Mouse (Mus musculus) retina, postnatal 1 day (tissue): ENCODE results near the gene Gnai1.

ENCODE experiments used
- DNase-seq: peaks from one replicate; pipeline ENCODE4 v3.0.0-alpha.2; 2012

Gene Gnai1

DNA sequence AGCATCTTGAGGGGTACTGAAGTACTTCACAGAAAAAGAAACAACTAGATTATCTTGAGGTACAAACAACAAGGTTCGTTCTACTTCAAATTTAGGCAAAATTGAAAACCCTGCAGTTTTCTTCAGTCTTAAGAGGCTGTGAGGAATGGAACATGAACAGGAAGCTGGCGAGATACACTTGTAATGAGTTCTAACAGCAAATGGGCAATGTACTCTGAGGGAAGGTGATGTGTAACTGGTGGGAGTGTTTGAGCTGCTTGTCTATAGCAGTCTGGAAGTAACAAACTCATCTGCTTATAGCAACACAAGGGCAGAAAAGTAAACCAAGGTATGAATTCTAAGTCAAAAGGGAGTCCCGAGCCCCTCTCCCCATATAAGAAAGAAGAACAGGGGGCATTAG, 78.1 kb downstream of the Gnai1 start:
- no peak for DNase-seq

DNA sequence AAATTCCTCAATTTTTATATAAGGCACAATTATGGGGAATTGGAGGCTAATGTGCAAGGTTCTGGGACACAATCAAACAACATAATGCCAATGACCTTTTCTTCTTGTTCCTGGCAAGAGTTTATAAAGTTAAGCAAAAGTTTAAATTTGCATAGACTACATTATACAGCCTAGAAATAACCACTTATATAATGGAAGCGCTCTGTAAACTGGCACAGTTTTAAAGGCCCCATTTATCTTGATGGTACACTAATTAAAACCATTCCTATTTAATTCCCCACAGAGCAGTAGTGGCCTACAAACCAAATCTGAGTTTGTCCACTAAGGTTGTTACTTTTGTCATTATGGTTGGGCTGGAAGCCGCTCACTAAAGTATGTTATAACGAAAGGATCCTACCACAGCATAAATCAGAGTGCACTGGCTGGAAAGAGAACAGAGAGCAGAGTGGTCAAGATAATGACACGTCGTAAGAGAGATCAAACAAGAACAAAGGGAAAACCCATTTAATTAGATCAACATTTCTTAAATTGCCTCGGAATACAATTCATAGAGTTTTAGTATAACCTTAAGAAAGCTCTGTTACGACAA, 85.7 kb downstream of the Gnai1 start:
- DNase-seq, result no peak

DNA sequence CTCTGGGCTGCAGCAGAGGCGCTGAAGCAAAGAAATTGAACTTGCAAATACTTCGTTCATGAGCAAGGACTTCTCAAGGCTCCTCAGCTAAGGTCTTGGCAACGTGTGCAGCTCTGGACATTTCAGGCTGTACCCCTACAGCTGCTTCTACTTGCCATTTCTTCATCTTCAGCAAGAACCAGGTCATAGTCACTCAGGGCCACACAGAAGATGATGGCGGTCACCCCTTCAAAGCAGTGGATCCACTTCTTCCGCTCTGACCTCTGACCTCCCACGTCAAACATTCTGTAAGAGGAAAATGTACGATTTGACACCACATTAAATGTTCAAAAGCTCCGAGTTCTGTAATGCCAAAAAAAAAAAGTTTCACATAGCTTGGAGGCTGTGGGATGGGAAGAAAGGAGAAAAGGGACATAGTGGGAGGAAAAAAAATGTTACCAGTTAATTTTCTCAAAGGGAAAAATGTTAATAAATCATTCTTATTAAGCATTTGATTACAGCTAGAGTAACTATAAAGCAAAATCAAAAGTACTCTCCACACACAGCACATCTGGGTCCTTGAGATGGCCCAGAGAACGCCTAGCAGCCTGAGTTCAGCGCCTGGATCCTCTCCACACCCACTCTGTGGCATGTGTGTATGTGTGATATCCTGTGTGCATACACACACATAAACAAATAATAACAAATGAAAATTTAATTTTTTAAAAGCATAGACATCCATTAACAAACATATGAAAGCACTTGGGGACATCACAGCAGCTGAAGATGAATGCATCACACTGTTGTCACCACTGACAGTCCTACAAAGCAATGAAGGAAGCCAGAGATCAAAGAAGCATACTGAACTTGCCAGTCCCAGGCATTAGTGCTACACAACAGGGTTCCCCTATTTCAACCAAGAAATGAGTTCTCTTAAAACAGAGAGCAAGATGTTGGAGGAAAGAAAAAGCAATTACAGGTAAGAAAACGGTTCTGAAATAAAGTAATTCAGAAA, 86.6 kb downstream of the Gnai1 start:
- no peak for DNase-seq

DNA sequence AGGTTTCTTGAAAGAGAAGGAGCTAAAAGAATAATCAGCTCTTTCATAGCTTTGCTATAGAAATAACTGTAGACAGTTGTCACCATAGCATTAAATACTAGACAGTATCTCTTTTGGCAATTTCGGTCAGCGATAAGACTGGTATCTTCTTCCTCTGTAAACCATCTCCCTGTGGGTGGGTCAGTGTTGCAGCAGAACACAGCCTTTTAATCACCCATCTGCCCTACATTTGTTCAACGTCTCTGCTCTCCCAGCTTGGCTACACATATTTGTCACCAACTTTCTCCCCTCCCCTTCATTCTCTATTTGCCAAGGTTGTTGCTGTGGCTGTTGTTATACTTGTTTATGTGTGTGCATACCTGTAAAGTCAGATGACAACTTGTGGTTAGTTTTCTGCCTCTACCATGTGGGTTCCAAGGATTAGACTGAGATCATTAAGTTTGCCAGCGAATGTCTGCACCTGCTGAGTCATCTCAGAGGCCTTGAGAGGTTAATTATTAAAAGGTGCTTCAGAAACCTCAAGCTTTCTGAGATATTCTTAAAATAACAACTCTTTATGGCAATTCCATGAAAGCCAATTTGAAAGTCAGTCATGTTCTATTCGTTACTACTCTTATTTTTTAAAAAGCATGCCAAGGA, 109.7 kb downstream of the Gnai1 start:
- no peak for DNase-seq

DNA sequence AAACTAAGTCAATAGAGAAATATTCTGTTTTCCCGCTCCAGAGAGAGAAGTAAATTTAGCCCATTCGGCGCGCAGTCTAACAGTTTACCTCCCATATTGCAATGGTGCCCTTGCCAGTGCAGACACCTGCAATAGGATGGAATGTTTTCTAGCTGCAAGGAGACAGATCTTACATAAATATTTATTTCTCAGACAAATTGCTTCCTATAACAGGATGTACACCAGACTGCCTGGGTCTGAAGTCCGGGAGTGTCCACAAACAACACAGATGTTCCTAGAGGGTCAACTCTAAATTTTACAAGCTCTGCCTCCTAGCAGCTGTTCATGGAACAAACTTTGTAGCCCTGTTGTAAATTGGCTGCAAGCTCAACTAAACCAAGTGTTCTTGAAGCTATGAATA, 111.0 kb downstream of the Gnai1 start:
- DNase-seq, result no peak

DNA sequence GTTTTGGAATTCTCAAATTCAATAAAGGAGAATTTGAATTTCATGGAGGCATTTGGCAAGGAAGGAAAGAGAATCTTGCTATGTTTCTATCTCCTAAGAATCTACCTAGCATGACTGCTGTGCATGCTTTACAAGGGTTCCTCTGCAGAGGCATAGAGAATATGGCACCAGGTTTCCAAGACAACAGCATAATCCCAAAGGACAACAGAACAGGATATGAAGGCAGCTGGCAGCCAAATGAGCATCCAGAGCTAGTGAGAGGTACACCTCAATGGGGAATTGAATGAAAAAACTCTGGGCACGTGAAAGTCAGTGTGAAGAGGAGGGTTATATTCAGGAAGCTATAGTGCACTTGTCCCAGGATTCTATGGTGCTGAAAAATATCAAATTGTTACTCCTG, 130.8 kb downstream of the Gnai1 start:
- DNase-seq, result peak; percentile 13

DNA sequence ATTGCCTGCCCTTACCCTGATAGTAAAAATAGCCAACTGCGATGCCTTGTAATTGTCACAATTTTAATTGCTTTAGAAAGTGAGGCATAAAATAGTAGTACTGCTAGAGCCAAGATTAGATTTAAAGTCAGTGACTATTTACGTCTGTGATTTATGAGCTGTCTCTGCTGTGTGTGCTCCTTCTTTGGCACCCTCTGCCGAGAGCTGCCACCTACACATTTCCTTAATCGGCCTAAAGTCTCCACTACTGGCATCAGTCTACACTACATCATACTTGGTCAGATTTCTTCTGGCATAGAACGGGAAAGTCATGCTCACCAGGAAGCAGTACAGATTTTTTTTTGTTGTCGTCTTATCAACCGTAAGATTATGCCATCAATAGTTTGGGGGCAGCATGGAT, 131.3 kb downstream of the Gnai1 start:
- no peak for DNase-seq

DNA sequence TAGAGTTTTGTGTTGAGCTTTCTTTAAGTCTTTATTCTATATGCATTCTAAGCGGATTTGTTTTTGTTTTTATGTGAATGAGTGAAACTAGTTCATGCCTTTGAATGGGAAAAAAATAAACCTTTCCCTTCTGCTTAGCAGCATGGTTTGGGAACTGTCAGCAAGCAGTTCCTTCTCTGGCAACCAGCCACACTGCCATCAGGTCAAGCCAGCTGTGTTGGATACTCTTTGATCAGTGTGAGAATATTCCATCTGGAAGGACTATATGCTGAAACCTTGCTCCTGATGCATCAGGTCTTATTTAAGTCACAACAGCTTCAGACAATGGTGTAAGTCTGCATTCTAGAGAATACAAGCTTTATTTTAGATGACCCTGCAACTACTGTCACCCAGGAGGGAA, 139.3 kb downstream of the Gnai1 start:
- DNase-seq, result no peak

DNA sequence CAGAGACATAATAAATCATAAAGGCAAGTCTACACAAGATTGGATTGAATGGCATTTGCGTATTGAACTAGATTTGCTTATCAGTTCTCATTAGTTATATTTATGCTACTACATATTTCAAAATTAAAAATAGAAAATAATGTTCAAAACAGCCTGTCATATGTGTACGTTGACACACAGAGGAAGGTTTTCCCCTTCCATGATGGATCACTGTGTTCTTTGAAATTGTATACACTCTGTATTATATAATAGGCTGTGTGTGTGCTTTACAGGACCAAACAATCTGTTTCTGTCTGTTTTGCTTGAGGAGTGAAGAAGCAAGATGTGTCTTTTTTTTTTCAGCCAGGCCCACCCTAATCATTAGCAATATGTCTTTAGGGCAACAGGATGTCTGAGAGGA, 141.9 kb downstream of the Gnai1 start:
- DNase-seq, result no peak

DNA sequence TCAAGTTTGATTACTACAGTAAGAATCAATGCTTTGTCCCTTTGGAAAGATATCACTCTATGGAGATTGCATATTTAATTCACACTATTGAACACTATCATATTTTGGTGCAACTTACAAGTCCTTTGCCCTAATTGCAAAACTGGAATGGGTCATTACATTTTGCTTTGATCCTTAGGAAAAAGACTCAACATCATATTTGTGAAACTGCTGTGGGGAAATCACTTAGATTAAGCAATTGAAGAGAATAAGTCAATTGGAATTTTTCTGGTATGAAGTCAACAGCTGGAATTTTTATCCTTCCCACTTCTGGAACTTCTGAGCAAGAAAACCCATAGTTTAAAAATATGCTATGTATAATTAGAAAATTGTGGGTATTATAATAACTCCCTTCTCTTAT, 142.3 kb downstream of the Gnai1 start:
- no peak for DNase-seq
